Mouse (Mus musculus): ENCODE measurements around the gene Usp33.
"Not testable (repeated sequence)": the region's sequence is repeated elsewhere in the genome, so short reads cannot be mapped to it uniquely, and the experiment has no call there.

Usp33 gene

GRCm38 (mm10) chr3:152345732-152346632 lies at the start of gene Usp33:
Gene Usp33 (plus strand): TSS chr3:152346478.
- DNase-seq (ENCODE audit: low spot score) = peak; percentile 96

DNA sequence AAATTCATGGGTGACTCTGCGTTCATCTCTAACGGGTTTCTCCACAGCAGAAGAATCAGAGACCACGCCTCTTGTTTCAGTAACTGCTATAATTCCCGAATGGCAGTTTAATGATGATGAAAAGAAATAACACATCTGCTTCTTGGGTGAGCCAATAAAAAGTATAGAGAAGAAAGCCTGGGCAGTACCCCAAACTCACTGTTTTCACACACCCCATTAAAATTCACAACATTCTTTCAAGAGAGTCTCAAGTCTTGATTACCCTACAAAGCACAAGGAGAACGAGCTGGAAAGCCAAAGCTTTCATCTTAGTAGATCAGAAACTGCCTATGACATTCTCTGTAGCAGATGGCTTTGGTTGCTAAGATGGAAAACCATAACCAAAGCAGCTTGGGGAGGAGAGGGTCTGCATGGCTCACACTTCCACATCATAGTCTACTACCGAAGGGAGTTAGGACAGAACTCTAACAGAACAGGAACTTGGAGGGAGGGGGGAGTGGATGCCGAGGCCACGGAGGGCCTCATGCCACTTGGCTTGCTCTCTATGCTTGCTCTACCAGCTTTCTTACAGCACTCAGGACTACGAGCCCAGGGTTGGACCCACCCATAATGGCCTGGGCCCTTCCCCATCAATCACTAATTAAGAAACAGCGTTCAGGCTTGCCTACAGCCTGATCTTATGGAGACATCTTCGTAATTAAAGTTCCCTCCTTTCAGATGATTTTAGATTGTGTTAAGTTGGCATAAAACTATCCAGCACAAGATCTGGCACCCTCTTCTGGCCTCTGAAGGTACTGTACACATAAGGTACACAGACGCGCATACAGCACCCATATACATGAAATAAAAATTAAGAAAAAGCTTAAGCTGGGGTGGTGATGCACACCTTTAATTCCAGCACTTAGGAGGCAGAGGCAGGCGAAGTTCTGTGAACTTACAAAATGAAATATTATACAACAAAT lies 45.6 kb upstream of the Usp33 start:
- no peak for DNase-seq (ENCODE audit: low spot score)

DNA sequence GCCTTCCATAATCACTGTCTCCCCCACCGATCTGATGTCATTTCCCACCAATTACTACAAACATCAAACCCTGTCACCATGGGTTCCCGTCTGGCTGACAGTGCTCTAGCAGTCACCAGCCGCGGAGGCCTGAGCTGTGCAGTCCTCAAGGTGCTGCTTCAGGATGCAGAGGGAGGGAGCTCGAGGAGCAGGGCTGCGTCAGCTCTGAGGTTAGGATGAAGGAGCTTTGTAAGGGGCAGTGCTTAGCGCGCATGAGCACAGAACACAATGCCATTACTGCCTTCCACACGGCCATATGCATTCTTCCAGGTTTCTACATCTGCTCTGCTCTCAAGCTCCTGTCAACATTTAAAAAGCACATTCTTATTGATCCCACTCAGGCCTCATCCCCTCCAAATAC lies 43.3 kb upstream of the Usp33 start:
- DNase-seq (ENCODE audit: low spot score) = no peak

DNA sequence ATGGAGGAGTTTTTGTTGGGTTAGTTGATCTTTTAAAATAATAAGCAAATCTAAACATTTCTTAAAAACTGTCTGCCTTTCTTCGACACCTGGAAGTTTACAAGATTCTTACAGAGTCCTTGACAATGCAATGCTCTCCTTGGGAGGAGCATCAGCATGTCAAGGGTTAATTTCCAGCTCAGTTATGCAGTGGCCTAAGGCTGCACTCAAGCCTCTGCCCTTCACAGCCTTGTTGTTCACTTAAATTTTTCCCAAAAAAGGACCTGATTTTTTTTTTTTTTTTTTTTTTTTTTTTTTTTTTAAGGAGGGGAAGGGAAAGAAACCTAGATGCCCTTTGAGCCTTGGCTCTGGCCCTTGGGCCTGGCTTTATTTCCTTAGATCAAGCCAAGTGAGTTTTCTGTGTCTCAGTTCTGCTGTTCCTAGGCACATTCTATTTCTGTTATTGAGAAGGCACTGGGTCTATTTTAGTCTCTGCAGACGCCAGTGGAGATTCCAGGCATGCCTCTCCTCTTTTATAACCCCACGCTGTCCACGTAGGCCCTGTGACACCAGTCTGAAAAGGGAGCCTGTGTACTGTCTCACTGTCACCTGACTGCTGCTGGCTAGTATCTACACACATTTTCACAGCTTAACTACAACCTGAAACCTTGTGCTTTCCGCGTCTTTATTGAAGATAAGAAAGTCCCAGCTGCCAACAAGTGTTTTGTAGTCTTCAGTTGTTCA lies 42.0 kb upstream of the Usp33 start:
- no peak for DNase-seq (ENCODE audit: low spot score)

- DNase-seq (ENCODE audit: low spot score) = no peak
These were observed 41.2 kb upstream of the Usp33 start for GRCm38 (mm10) chr3:152305080-152305479.

DNA sequence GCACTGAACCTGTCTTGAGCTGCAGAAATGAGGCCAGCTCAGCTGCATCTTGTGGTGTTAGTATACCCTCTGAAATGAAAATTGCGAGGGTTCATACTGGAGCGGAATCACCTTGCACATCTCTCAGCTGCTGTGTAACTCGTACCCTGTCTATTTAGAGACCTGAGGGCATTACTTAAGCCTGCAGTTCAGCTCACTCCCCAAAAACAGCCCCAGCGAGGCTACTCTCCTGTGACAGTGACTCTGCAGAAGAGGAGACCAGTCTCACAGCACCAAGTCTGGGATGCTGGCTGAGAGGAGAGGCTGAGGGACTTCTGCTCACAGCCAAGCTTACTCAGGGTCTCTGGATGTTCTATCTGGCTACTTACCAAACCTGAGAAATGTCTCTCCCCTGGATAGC lies 40.3 kb upstream of the Usp33 start:
- DNase-seq (ENCODE audit: low spot score) = no peak

DNA sequence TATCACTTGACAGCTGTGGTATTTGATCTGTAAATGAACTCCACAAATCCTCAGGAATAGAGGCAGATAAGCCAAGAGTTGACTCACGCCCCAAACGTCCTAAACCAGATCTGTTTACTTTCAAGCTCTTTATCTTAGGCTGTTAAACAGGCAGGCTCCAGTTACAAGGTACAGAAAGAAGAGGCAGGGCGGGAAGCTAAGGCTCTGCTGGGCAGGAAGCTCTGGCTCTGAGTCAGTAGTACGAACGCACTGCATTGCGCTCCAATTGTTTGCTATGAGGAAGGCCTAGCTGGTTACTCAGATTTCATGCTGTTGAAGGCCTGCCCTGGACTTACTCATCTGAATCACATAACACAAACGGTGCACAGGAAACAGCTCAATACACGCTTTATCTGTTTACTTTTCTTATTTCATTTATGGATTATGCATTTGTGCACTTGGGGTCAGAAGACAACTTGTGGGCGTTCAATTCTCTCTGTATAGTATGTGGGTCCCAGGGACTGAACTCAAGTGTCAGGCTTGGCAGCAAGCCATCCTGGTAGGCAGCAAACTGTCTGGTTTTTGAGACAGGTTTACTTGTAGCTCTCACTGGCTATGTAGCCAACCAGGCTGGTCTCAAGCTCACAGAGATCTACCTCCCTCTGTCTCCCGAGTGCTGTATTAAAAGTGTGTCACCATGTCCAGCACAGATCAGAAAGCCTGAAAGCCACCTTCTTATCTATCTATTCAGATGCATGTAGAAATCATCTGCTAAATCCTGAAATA lies 37.6 kb upstream of the Usp33 start:
- peak; percentile 24 for DNase-seq (ENCODE audit: low spot score)

DNA sequence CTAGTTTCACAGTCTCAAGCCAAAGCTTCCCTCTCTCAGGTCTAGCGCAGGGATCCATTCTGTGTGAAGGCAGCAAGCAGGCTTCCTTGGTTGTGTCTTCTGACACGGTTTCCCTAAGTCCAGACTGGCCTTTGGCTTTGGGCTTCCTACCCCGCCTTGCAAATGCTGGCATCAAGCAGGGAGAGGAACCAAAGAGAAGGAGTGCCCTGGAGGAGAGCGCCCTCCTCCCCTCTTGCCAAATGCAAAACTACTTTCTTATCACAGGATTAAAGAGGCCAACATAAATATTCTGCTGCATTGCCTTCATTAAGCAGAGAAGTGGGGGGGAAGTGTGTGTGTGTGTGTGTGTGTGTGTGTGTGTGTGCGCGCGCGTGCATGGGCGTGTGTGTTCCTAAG lies 37.0 kb upstream of the Usp33 start:
- no peak for DNase-seq (ENCODE audit: low spot score)

DNA sequence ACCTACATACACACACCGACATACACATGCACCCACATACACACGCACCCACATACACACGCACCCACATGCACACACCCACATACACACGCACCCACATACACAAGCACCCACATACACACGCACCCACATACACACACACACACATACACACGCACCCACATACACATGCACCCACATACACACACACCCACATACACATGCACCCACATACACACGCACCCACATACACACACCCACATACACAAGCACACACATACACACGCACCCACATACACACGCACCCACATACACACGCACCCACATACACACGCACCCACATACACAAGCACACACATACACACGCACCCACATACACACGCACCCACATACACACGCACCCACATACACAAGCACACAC lies 31.6 kb upstream of the Usp33 start:
- not testable (repeated sequence) for DNase-seq (ENCODE audit: low spot score)

DNA sequence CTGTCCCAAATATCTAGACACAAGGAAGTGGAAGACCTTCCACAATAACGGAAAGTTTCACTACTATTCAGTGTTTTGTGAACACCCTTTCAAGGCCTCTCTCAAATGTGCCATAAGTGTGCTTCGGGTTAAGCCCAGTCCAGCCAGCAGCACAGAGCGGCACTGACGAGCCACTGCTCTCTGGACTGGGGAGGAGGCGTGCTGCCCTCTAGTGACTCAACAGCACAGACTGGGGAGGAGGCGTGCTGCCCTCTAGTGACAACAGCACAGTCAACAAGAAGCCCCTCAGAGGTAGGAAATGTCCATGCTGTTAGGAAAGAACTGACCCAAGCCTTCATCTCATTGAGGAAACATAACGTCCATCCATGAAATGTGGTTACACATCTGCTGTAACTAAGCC lies 30.7 kb upstream of the Usp33 start:
- peak; percentile 75 for DNase-seq (ENCODE audit: low spot score)

DNA sequence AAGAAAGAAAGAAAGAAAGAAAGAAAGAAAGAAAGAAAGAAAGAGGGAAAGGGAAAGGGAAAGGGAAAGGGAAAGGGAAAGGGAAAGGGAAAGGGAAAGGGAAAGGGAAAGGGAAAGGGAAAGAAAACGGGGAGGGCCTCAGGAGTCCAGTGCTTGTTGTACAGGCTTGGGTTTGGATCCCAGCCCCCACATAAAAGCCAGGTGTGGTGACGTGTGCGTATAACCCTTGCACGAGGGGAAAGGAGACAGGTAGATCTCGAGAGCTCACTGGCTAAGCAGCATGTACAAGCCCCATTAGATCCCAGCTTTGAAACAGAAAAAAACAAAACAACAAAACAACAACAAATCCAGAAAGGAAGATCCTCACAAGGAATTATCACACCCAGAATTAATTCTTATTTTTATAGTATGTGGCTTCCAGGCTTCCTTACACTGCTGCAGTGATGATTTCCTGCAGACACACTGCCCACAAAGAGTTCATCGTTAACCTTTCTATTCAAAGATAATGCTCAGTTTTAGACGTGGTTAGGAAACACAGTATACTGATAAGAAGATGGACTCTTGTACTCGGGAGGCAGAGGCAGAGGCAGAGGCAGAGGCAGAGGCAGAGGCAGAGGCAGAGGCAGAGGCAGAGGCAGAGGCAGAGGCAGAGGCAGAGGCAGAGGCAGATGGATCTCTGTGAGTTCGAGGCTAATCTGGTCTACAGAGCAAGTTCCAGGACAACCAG lies 29.7 kb upstream of the Usp33 start:
- DNase-seq (ENCODE audit: low spot score) = not testable (repeated sequence)

DNA sequence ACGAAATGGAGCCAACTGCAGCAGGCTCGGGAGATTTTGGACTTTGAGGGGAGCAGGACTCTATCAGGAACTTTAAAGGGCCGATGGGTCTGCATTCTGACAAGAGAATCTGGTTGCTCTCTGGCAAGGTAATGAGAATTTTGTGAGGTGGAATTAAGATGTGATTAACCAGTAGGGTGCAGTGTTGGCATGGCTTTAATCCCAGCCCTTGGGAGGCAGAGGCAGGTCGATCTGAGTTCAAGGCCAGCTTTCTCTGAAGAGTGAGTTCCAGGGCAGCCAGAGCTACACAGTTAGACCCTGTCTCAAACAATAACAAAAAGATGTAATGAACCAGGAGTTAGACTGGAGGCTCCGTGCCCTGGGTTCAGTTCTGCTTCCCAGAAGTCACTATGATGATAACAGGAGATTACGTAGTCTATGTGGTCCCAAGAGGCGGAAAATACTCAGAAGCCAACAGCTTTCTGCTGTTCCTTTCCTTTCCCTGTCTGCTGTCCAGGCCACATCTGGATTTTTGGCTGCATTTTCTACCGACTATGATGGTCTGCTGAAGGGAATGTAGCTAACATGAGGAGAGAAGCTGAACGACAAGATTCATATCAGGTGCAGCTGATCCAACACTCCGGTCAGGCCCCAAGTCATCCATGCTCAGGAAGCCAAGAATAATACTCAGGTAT lies 25.2 kb upstream of the Usp33 start:
- no peak for DNase-seq (ENCODE audit: low spot score)

DNA sequence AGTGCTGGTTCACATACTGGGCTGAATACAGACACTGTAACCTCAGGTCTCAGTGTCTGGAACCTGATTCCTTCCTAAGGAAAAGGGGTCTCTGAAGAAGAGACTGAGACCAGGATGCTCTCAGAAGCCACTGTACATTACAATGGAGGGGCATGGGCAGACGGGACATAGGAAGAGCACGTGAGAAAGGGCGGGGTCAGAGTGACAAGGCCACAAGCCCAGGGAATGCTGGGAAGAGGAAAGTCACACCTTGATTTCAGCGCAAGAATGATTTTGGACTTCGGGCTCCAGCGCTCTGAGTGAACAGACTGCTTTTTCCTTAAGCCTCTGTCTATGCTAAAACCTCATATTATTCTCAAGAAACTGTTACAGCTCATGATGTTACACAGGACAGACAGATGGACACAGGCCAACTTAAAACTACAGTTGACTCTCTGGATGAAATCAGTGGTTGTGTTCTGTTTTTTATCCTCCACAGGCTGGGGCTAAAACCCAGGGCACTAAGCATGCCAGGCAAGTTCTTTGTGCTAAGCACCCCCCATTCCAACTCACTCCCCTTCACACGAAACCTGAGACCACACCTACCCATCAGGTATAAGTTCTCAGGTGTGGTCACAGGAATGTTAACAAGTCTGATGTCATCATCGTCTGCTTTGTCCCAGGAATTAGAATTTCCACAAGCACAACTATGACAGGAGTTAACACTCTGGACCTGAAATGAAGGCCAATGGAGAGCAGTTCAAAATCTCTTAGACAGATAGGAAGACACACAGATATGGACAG lies 24.3 kb upstream of the Usp33 start:
- no peak for DNase-seq (ENCODE audit: low spot score)

DNA sequence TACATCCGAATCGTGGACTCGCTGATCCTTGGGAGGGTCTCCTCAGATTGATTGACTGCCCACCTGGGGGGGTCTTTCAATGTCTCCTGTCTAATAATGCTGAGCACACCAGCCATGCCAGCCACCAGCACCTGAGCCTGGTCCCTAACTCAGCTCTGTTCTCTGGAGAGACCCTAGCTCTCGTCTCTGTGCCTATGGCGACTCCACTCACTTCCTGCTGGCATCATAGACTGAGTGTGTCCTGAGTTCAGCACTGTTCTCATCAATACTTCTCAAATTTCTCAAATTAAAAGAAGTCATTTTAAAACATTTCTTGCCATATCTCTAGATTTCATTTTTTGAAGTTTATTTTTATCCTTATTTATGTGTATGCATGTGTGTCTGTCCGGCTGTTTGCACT lies 14.2 kb upstream of the Usp33 start:
- DNase-seq (ENCODE audit: low spot score) = no peak

DNA sequence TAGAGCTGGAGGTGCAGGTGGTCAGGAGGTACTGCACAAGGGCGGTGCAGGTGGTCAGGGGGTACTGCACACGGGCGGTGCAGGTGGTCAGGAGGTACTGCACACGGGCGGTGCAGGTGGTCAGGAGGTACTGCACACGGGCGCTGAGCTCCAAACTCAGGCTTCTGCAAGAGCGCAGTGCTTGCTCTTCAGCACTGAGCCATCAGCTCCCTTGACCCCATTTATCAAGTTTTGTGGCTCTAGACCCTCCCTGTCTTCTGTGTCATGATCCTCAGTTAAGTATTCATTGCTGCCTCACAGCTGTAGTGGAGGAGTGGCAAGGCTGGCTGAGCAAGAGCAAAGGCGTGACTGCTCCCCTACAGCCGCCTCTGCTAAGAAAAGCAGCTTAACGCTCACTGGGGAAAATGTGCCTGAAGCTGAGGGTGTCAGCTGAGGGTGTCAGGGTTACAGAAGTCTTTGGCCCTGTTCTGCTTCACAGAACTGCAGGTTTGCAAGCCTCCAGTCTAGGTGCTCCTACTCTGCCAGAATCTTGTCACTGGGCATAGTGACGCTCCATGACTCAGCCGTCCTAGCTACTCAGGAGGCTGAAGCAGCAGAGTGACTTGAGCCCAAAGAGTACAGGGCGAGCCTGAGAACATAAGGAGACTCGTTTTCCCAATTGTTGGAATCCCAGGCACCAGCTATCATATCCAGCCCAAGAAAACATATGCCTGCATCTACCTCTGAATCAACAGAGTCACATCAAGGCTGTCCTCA lies 13.6 kb upstream of the Usp33 start:
- no peak for DNase-seq (ENCODE audit: low spot score)

- DNase-seq (ENCODE audit: low spot score) = no peak
These were observed 12.6 kb upstream of the Usp33 start for GRCm38 (mm10) chr3:152333641-152334040.

- DNase-seq (ENCODE audit: low spot score) = no peak
These were observed 10.2 kb upstream of the Usp33 start for GRCm38 (mm10) chr3:152336085-152336484.

- DNase-seq (ENCODE audit: low spot score) = peak; percentile 44
These were observed 6.3 kb upstream of the Usp33 start, which contains the start of gene Miga1 for GRCm38 (mm10) chr3:152339862-152340557. Gene Miga1 (minus strand): TSS chr3:152340407.

Data from urinary bladder, postnatal 25 days (tissue).